Mouse (Mus musculus) gastrocnemius, adult 2 months (tissue): ENCODE results near the gene Dcps. TPM values are rescaled to one million over a fixed set of nuclear protein-coding genes. Genes with fewer than 3 reads are reported as not detected.

Source experiments
- DNase-seq: peaks from one replicate; pipeline ENCODE4 v3.0.0; 2022
- H3K27ac ChIP-seq: fragments of 200-600 bp; 2 replicates; pipeline ENCODE4 v1.8.1; 2022; ENCODE audit warnings: mild to moderate bottlenecking
- H3K4me3 ChIP-seq: fragments of 200-600 bp; 2 replicates; pipeline ENCODE4 v1.8.1; 2022; ENCODE audit warnings: mild to moderate bottlenecking, moderate library complexity
- CTCF ChIP-seq: fragments of 200-600 bp; IDR thresholded peaks from 2 replicates; pipeline ENCODE4 v1.8.1; 2022; ENCODE audit warnings: antibody characterized with exemption, mild to moderate bottlenecking, moderate library complexity
- intact Hi-C: fragments of 180-260 bp; cut with DNase I; formaldehyde crosslinking; loops from one replicate; pipeline ENCODE4 v1.15.1; 2025
- long read RNA-seq, 2 experiments: library from polyadenylated mRNA; stranded (forward); transcript quantifications; one replicate each; pipeline ENCODE4 v2.0.0; 2021
- total RNA-seq, 2 experiments: library from RNA; stranded (reverse); gene quantifications; 2 replicates each; pipeline ENCODE4 v1.2.3; 2021

Dcps gene
- total RNA-seq: 1 to 10 TPM; 7.7 to 8.4 TPM
- long read RNA-seq, experiment 1, transcript Dcps-201 (6 exons, 1,274 nt): major isoform, 7 of 10 reads
- long read RNA-seq, experiment 1, partial matches to known transcripts: 0 of 10 reads
- long read RNA-seq, experiment 1, other reads (novel, unspliced or antisense): 3 of 10 reads
- long read RNA-seq, experiment 2, transcript Dcps-201 (6 exons, 1,274 nt): major isoform, 6 of 11 reads
- long read RNA-seq, experiment 2, partial matches to known transcripts: 0 of 11 reads
- long read RNA-seq, experiment 2, other reads (novel, unspliced or antisense): 5 of 11 reads

- peak; percentile 95 for DNase-seq
- intact Hi-C loops: no loop called here
- H3K4me3 ChIP-seq: peak within 1 kb of the TSS; percentile 90
- TF ChIP-seq CTCF: peak; percentile 31
- H3K27ac ChIP-seq: peak within 1 kb of the TSS; percentile 91
These were observed at the start of gene Dcps for GRCm38 (mm10) chr9:35175251-35176123. Gene Dcps (minus strand): TSS chr9:35176061.

- H3K27ac ChIP-seq: no peak overlapping the region
- intact Hi-C loops: no loop called here
- no peak for TF ChIP-seq CTCF
- no peak for DNase-seq
- no peak overlapping the region for H3K4me3 ChIP-seq
These were observed 47.6 kb upstream of the Dcps start for GRCm38 (mm10) chr9:35223466-35223865.

DNA sequence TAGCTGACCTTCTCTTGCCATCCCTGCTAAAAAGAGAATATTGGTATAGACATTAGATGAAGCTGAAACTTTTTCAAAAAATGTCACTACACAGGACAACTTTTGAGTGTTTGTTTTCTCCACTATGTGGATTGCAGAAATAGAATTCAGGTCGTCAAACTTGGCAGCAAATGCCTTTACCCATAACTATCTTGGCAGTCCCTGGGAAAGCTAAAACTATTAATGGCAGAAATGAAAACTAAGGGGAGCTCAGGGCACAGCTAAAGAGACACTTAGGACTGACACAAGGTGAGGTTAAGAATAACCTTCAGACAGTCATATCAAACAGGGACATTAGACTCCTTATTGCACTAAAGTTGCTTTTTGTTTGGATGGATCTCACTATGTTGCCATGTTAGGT, 42.1 kb upstream of the Dcps start:
- no peak for DNase-seq
- intact Hi-C loops: no loop called here
- Histone ChIP-seq H3K4me3 (peak overlapping the region; percentile 2; the same call in 1 of the 2 replicates), H3K27ac (peak overlapping the region; percentile 76)
- no peak for TF ChIP-seq CTCF

DNA sequence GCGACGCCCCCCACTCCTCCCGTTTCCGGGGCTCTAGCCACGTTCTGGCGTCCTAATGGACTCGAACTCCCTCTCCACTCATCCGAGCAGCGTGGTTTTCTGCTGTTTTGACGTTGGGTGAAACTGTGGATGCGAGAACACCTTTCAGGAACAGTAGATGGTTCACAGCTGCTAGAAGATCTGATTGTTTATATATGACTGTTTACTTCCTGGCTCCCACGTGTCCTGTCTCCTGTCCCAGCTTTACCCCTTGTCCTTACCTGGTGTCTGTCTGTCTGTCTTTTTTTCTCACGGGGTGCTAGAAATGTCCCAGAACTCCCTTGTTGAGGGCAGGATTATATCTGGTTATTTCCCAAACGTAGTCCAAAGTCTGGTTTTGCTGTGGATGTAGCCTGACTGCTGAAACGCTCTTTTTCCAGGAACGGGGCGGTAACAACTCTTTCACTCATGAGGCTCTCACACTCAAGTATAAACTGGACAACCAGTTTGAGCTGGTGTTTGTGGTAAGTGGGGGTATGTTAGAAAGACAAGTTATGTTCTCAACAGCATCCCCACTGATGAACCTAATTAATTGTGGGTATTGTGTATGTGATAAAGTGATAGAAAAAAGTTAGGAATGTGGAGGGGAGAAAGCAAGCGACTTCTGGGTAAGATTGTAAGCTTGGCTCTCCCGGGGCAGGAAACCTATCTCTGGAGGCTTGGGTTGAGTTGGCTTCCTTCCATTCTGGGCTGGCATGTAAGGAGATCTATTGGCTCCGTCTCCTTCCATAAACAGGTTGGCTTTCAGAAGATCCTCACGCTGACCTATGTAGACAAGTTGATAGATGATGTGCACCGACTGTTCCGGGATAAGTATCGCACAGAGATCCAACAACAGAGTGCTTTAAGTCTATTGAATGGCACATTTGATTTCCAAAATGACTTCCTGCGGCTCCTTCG, 36.0 kb upstream of the Dcps start:
- intact Hi-C loops: loop anchor here (5.0 kb wide), 1 partner anchor 55 kb away; the partner anchor contains the start of genes Fam118b and Rpusd4
- TF ChIP-seq CTCF: no peak
- DNase-seq: peak; percentile 78
- Histone ChIP-seq H3K27ac (peak overlapping the region; percentile 99), H3K4me3 (peak overlapping the region; percentile 99)

GRCm38 (mm10) chr9:35210542-35211474, 34.9 kb upstream of the Dcps start, which contains the start of gene Foxred1:
Gene Foxred1 (minus strand): TSS chr9:35211055.
- TF ChIP-seq CTCF: no peak
- peak within 1 kb of the TSS; percentile 99 for H3K4me3 ChIP-seq
- DNase-seq: peak; percentile 100
- intact Hi-C loops: loop anchor here (5.0 kb wide), 1 partner anchor 56 kb away; the partner anchor contains the start of genes Fam118b and Rpusd4
- peak within 1 kb of the TSS; percentile 99 for H3K27ac ChIP-seq

DNA sequence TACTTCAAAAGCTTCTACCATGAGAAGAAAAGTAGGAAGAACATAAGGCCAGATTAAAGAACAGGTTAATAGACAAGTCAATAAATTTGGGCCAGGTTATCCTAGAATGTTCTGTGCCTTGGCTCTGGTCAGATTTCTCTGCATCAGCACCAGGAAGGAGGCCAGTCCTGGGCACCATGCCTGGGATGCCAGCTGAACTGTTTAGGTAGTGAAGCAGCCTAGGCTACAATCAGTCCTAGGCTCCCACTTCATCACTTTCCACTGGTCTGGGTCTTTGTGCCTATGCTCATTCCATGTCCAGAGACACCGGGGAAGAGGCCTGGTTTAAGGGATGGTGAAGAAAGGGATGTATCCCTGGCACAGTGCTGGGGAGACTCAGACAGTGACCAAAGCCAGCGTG, 28.6 kb upstream of the Dcps start:
- DNase-seq: peak; percentile 92
- H3K4me3 ChIP-seq: no peak overlapping the region
- intact Hi-C loops: no loop called here

GRCm38 (mm10) chr9:35203536-35203935, 27.7 kb upstream of the Dcps start:
- intact Hi-C loops: no loop called here
- Histone ChIP-seq H3K27ac (peak overlapping the region; percentile 85), H3K4me3 (peak overlapping the region; percentile 7; the same call in 1 of the 2 replicates)
- DNase-seq: peak; percentile 42
- TF ChIP-seq CTCF: no peak; the same call in 1 of the 2 replicates

More for the DNA sequence above, 28.6 kb upstream of the Dcps start:
- H3K27ac ChIP-seq: peak overlapping the region; percentile 85
- no peak for TF ChIP-seq CTCF

- Histone ChIP-seq H3K27ac (peak overlapping the region; percentile 96), H3K4me3 (peak overlapping the region; percentile 96)
- no peak for DNase-seq
- no peak for TF ChIP-seq CTCF
- intact Hi-C loops: no loop called here
These were observed 24.7 kb upstream of the Dcps start for GRCm38 (mm10) chr9:35200529-35201060.

DNA sequence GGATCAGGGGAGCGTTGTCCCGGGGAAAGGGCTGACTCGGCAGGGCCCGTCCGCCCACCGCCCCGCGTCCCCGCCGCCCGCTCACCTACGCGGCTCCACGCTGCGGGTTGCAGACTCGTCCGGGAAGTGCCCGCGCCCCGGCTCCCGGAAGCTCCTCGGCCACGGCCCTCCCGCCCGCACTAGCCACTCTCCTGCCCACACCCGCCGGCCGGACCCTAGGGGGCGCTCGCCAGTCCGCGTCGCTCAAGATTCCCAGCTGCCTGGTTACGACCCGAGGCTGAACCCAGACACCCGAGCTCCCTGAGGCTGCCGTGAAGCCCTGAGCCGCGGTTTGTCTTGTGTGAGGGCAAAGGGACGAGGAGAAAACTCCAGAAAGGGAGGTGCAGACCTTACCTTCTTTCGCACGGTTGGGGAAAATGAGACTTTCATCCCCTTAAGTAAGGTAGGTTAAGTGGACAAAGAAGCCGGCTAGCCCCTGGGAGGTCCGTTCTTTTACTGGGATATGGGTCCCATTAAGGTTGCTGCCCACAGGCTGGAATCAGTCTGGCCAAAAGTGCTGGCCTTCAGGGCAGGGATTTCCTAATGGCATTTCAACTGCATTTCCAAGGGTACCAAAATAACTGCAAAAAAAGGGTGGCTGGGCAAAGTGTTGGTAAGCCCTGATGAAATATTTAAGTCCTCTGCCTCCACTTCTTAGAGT, 24.1 kb upstream of the Dcps start, which contains the start of the genes Srpr and Tirap:
TSS of gene Srpr (plus strand) at position 404 of the 700 bp plus-strand sequence.
TSS of gene Tirap (minus strand) at position 520 of the 700 bp plus-strand sequence.
- Histone ChIP-seq H3K4me3 (peak within 1 kb of the TSS; percentile 96), H3K27ac (peak within 1 kb of the TSS; percentile 96)
- TF ChIP-seq CTCF: no peak; the same call in 1 of the 2 replicates
- peak; percentile 97 for DNase-seq
- intact Hi-C loops: loop anchor here (5.0 kb wide), 1 partner anchor 37 kb away; no protein-coding TSS in a partner anchor
